In genomic region chr11:57030448-57030847, GRCm38 (mm10) we compare ENCODE assay signal across 13 mouse cellular contexts. TPM values are rescaled to one million over a fixed set of nuclear protein-coding genes. Genes with fewer than 3 reads are reported as not detected.
A peak's percentile ranks its signal among the peaks of the same experiment; 100 is the strongest.
DNase-seq lines count a peak whose midpoint lies in the region; ATAC-seq lines count a peak whose summit lies in the region.
"Had no signal": no experiment of that assay in that cellular context is flagged by ENCODE, and none has a peak within 500 bp of the region (broad histone marks: within the 10 kb centered on the region; RNA-seq: fewer than 3 reads in every experiment).

No protein-coding gene starts in this region.

- DNase-seq in cerebellum, postnatal 25 days, result peak; percentile 73 to 79
- DNase-seq in left cerebral cortex, postnatal 14 days (ENCODE audit: low spot score in 2 of 2), result peak; percentile 62 to 73
- DNase-seq in spleen, postnatal 36 days (ENCODE audit: low spot score in 2 of 2), result no peak
- no peak for DNase-seq in kidney, postnatal 10 days
- DNase-seq in lung, postnatal 25 days (ENCODE audit: low spot score), result no peak
- DNase-seq: adrenal gland, adult 2 months; thymus, adult 2 months had no signal

- no peaks in the 10 kb centered on the region for H3K36me3 ChIP-seq in hindbrain, embryonic 16.5 days (ENCODE audit: control insufficient read depth, insufficient read depth, low read length)
- H3K36me3 ChIP-seq in hindbrain, embryonic 13.5 days, result no peaks in the 10 kb centered on the region

- 0 out of 2 replicates have a peak, but pooled peaks have one; percentile 37 for ATAC-seq in hindbrain, embryonic 16.5 days
- no peak for ATAC-seq in hindbrain, embryonic 13.5 days (ENCODE audit: low FRiP score)
- peak; percentile 58; the same call in 1 of the 2 replicates for ATAC-seq in cerebellum, adult (ENCODE audit: insufficient number of reproducible peaks, low FRiP score, low TSS enrichment)
- ATAC-seq: intestine, embryonic 16.5 days had no signal

- no peaks in the 10 kb centered on the region for H3K27me3 ChIP-seq in hindbrain, embryonic 16.5 days (replicated peaks; ENCODE audit: control insufficient read depth, insufficient read depth, low read length)
- H3K27me3 ChIP-seq in hindbrain, embryonic 13.5 days, result no peaks in the 10 kb centered on the region

- no peak overlapping the region for H3K9ac ChIP-seq in hindbrain, embryonic 16.5 days (ENCODE audit: low read depth, low read length)
- no peak overlapping the region for H3K9ac ChIP-seq in hindbrain, embryonic 13.5 days

- WGBS in hindbrain, embryonic 16.5 days, result 52% methylated on average over 5 of the region's 5 CpGs
- 69% methylated on average over 5 of the region's 5 CpGs for WGBS in hindbrain, embryonic 13.5 days

- H3K9me3 ChIP-seq in hindbrain, embryonic 16.5 days (ENCODE audit: control insufficient read depth, low read length), result no peaks in the 10 kb centered on the region
- no peaks in the 10 kb centered on the region for H3K9me3 ChIP-seq in hindbrain, embryonic 13.5 days

- H3K4me1 ChIP-seq in hindbrain, embryonic 16.5 days (ENCODE audit: control insufficient read depth, insufficient read depth, low read depth, low read length), result no peaks in the 10 kb centered on the region; the same call in 1 of the 2 replicates
- no peaks in the 10 kb centered on the region for H3K4me1 ChIP-seq in hindbrain, embryonic 13.5 days (replicated peaks)

- H3K4me3 ChIP-seq in hindbrain, embryonic 16.5 days (ENCODE audit: low read length), result no peak overlapping the region
- no peak overlapping the region for H3K4me3 ChIP-seq in hindbrain, embryonic 13.5 days

- intact Hi-C loops in left cerebral cortex, postnatal 14 days (cut with DNase I), result no loop called here

- no peak overlapping the region for H3K27ac ChIP-seq in hindbrain, embryonic 16.5 days (ENCODE audit: low read depth, low read length)
- H3K27ac ChIP-seq in hindbrain, embryonic 13.5 days, result no peak overlapping the region

- H3K4me2 ChIP-seq in hindbrain, embryonic 16.5 days (ENCODE audit: low read length), result no peak overlapping the region
- no peak overlapping the region for H3K4me2 ChIP-seq in hindbrain, embryonic 13.5 days

RNA-seq across cellular contexts. Expression of gene Gria1, which starts 19.3 kb away (rescaled TPM):
- polyA plus RNA-seq in hindbrain, embryonic 16.5 days (2015; fragmentation: Nextera tagmentation; extraction: Ambion mirVana), result 47.7 and 48.8 TPM in 2 replicates
- 26.5 and 29.4 TPM in 2 replicates for polyA plus RNA-seq in hindbrain, embryonic 13.5 days (2015; fragmentation: Nextera tagmentation; extraction: Ambion mirVana)
- 100 to 1,000 TPM; 199 to 218 TPM for total RNA-seq in left cerebral cortex, postnatal 14 days (2021)
- total RNA-seq: common myeloid progenitor, adult 5-6 weeks; megakaryocyte-erythroid progenitor cell, adult 5-6 weeks had no signal

Comparison
In these comparisons a context has a peak if more than half of its experiments do, and no peak if none do; other contexts are left out.
1. DNase-seq: peak in cerebellum, postnatal 25 days (2 of 2) and left cerebral cortex, postnatal 14 days (2 of 2); none in spleen, postnatal 36 days (0 of 2), kidney, postnatal 10 days (single experiment) and lung, postnatal 25 days (single experiment).